Mouse (Mus musculus): ENCODE data around the gene Pls3. TPM values are rescaled to one million over a fixed set of nuclear protein-coding genes. Genes with fewer than 3 reads are reported as not detected.
"Not testable (repeated sequence)": the region's sequence is repeated elsewhere in the genome, so short reads cannot be mapped to it uniquely, and the experiment has no call there.

The Pls3 gene
- polyA plus RNA-seq, 1 experiment from 2014 or later, result 31.4 TPM

GRCm38 (mm10) chrX:75759036-75759435 is 115.9 kb downstream of the Pls3 start:
- not testable (repeated sequence) for H3K27ac ChIP-seq (ENCODE audit: low read depth, low read length); H3K4me1 ChIP-seq (replicated peaks; ENCODE audit: control insufficient read depth, insufficient read depth, low read length); H3K4me3 ChIP-seq (ENCODE audit: low read depth, low read length); H3K9me3 ChIP-seq (ENCODE audit: control insufficient read depth); H3K9ac ChIP-seq (ENCODE audit: low read depth, low read length); ATAC-seq; H3K27me3 ChIP-seq (replicated peaks; ENCODE audit: control insufficient read depth, insufficient read depth, low read length); H3K36me3 ChIP-seq (ENCODE audit: control insufficient read depth, insufficient read depth); H3K4me2 ChIP-seq (replicated peaks; ENCODE audit: low read depth)
- 67% methylated on average over 12 of the region's 12 CpGs for WGBS
- peak; percentile 66 for TF ChIP-seq CTCF (IDR thresholded peaks at IDR 0.05; ENCODE audit: low read depth)

- not testable (repeated sequence) for H3K4me2 ChIP-seq (replicated peaks; ENCODE audit: low read depth); H3K9ac ChIP-seq (ENCODE audit: low read depth, low read length); H3K36me3 ChIP-seq (ENCODE audit: control insufficient read depth, insufficient read depth); H3K4me3 ChIP-seq (ENCODE audit: low read depth, low read length); H3K9me3 ChIP-seq (ENCODE audit: control insufficient read depth); H3K4me1 ChIP-seq (replicated peaks; ENCODE audit: control insufficient read depth, insufficient read depth, low read length); H3K27ac ChIP-seq (ENCODE audit: low read depth, low read length); H3K27me3 ChIP-seq (replicated peaks; ENCODE audit: control insufficient read depth, insufficient read depth, low read length); ATAC-seq
- TF ChIP-seq CTCF (IDR thresholded peaks at IDR 0.05; ENCODE audit: low read depth), result peak; percentile 17; the same call in 1 of the 2 replicates
- 80% methylated on average over 14 of the region's 14 CpGs for WGBS
Observed at GRCm38 (mm10) chrX:75757966-75758365, 117.0 kb downstream of the Pls3 start.

GRCm38 (mm10) chrX:75754531-75754930 is 120.5 kb downstream of the Pls3 start:
- ATAC-seq; H3K36me3 ChIP-seq (ENCODE audit: control insufficient read depth, insufficient read depth); H3K4me1 ChIP-seq (replicated peaks; ENCODE audit: control insufficient read depth, insufficient read depth, low read length): not testable (repeated sequence)

GRCm38 (mm10) chrX:75750126-75750725 is 124.8 kb downstream of the Pls3 start:
- not testable (repeated sequence) for H3K9ac ChIP-seq (ENCODE audit: low read depth, low read length); H3K36me3 ChIP-seq (ENCODE audit: control insufficient read depth, insufficient read depth); H3K4me3 ChIP-seq (ENCODE audit: low read depth, low read length); ATAC-seq; H3K27ac ChIP-seq (ENCODE audit: low read depth, low read length); H3K4me1 ChIP-seq (replicated peaks; ENCODE audit: control insufficient read depth, insufficient read depth, low read length); H3K27me3 ChIP-seq (replicated peaks; ENCODE audit: control insufficient read depth, insufficient read depth, low read length); H3K9me3 ChIP-seq (ENCODE audit: control insufficient read depth); H3K4me2 ChIP-seq (replicated peaks; ENCODE audit: low read depth)
- 74% methylated on average over 4 of the region's 12 CpGs for WGBS

More at GRCm38 (mm10) chrX:75754531-75754930, 120.5 kb downstream of the Pls3 start:
- H3K9me3 ChIP-seq (ENCODE audit: control insufficient read depth); H3K27me3 ChIP-seq (replicated peaks; ENCODE audit: control insufficient read depth, insufficient read depth, low read length); H3K27ac ChIP-seq (ENCODE audit: low read depth, low read length); H3K4me3 ChIP-seq (ENCODE audit: low read depth, low read length); H3K4me2 ChIP-seq (replicated peaks; ENCODE audit: low read depth); H3K9ac ChIP-seq (ENCODE audit: low read depth, low read length): not testable (repeated sequence)

GRCm38 (mm10) chrX:75749312-75749711 is 125.7 kb downstream of the Pls3 start:
- not testable (repeated sequence) for H3K4me2 ChIP-seq (replicated peaks; ENCODE audit: low read depth); H3K9ac ChIP-seq (ENCODE audit: low read depth, low read length); H3K4me3 ChIP-seq (ENCODE audit: low read depth, low read length); H3K36me3 ChIP-seq (ENCODE audit: control insufficient read depth, insufficient read depth); H3K27me3 ChIP-seq (replicated peaks; ENCODE audit: control insufficient read depth, insufficient read depth, low read length); H3K9me3 ChIP-seq (ENCODE audit: control insufficient read depth); ATAC-seq; H3K27ac ChIP-seq (ENCODE audit: low read depth, low read length); H3K4me1 ChIP-seq (replicated peaks; ENCODE audit: control insufficient read depth, insufficient read depth, low read length)
- TF ChIP-seq CTCF (IDR thresholded peaks at IDR 0.05; ENCODE audit: low read depth), result peak; percentile 44
- WGBS, result 58% methylated on average over 9 of the region's 10 CpGs

GRCm38 (mm10) chrX:75744466-75744865 is 130.5 kb downstream of the Pls3 start:
- 65% methylated on average over 13 of the region's 14 CpGs for WGBS
- not testable (repeated sequence) for H3K9me3 ChIP-seq (ENCODE audit: control insufficient read depth); H3K9ac ChIP-seq (ENCODE audit: low read depth, low read length); H3K4me1 ChIP-seq (replicated peaks; ENCODE audit: control insufficient read depth, insufficient read depth, low read length); H3K27ac ChIP-seq (ENCODE audit: low read depth, low read length); H3K4me2 ChIP-seq (replicated peaks; ENCODE audit: low read depth); H3K36me3 ChIP-seq (ENCODE audit: control insufficient read depth, insufficient read depth); ATAC-seq; H3K4me3 ChIP-seq (ENCODE audit: low read depth, low read length); H3K27me3 ChIP-seq (replicated peaks; ENCODE audit: control insufficient read depth, insufficient read depth, low read length)
- TF ChIP-seq CTCF (IDR thresholded peaks at IDR 0.05; ENCODE audit: low read depth), result peak; percentile 54

- H3K4me2 ChIP-seq (replicated peaks; ENCODE audit: low read depth); H3K27me3 ChIP-seq (replicated peaks; ENCODE audit: control insufficient read depth, insufficient read depth, low read length); H3K9ac ChIP-seq (ENCODE audit: low read depth, low read length); H3K4me1 ChIP-seq (replicated peaks; ENCODE audit: control insufficient read depth, insufficient read depth, low read length); ATAC-seq; H3K27ac ChIP-seq (ENCODE audit: low read depth, low read length); H3K36me3 ChIP-seq (ENCODE audit: control insufficient read depth, insufficient read depth); H3K4me3 ChIP-seq (ENCODE audit: low read depth, low read length); H3K9me3 ChIP-seq (ENCODE audit: control insufficient read depth): not testable (repeated sequence)
- 61% methylated on average over 2 of the region's 8 CpGs for WGBS
Observed at GRCm38 (mm10) chrX:75739464-75739863, 135.5 kb downstream of the Pls3 start.

Data from intestine, postnatal 0 days (tissue).